Mouse (Mus musculus): ENCODE measurements around the gene Ctnnd2. TPM values are rescaled to one million over a fixed set of nuclear protein-coding genes. Genes with fewer than 3 reads are reported as not detected.
A peak's percentile ranks its signal among the peaks of the same experiment; 100 is the strongest.
"Not testable (repeated sequence)": the region's sequence is repeated elsewhere in the genome, so short reads cannot be mapped to it uniquely, and the experiment has no call there.

Gene Ctnnd2
- 100 to 1,000 TPM; 267 to 288 TPM for total RNA-seq (2021)
- long read RNA-seq, full-length matches to known transcripts = 40 of 112 reads
- long read RNA-seq, partial matches to known transcripts = 52 of 112 reads
- long read RNA-seq, other reads (novel, unspliced or antisense) = 20 of 112 reads

DNA sequence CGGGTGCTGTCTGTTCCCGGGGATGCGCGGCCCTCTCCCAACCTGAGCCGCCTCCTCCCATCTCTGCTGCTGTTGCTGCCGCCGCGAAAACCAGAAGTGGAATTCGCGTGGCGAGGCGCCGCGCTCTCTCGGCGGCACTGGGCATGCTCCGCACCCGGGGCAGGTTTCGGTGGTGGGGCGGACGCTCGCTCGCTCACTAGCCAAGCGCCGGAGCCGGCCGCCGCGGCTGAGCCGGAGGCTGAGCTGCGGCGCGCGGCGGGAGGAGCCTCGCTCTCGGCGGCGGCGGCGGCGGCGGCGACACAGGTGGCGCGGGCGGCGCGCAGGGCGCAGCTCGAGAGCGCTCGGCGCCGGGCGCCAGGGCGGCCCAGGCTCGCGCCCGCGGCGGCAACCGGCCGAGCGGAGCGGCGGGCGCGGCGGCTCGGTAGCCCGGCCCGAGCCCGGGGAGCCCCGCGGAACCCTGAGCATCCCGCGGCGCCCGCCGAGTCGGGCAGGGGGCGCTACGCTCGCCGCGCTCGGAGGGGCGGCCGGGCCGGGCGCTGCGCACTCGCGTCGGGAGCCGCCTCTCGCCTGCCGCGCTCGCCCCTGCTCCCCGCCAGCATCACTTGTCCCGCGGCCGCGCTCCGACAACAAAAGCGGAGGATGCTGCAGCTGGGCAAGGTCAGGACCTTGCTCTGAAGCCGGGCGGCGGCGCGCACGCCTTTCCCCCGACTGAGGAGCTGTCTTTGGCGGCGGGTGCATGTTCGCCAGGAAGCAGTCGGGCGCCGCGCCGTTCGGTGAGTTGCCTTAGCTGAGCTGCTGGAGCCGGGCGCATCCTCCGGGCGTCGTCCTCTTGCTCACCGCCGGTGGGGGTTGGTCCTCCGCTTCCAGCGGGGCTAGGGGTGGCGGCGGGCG is at the start of gene Ctnnd2:
Gene Ctnnd2, plus strand, starts transcription at position 203 of the 891 bp plus-strand sequence.
- peak; percentile 77 to 84 for DNase-seq (ENCODE audit: low spot score in 2 of 2)

DNA sequence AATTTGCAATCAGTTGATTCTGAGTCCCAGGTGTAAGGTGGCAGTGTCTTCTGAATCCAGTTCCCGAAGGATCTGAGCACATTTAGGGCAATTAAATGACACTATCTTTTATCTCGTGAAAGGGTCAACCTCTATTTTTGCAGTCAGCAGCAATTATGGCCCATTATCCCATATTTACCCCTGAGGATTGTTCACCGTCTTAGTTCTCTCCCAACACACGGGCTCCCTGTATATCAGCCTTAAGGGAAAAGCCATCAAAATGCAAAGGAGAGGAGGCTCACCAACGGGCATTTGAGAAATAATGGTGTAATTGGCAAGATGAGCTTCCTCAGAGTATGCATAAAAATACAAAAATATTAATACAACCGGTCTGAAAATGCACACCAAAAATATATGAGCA is 41.7 kb upstream of the Ctnnd2 start:
- no peak for DNase-seq (ENCODE audit: low spot score in 2 of 2)

DNA sequence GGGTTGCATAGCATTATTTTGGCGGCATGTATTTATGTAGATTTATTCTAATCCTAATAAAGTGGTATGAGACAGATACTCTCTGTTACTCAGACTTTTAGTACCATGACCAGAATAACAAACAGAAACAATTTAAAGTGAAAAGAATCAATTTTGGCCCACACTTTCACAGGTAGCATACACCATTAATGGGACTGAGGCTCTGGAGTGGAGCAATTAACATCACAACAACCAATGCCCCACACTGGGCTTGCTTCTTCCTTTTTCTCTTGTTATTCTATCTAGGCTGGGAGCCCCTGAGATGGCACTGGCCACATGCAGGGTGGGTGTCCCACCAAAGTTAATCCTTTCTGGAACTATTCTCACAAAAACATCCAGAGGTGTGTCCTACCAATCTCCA is 32.8 kb upstream of the Ctnnd2 start:
- DNase-seq (ENCODE audit: low spot score in 2 of 2) = not testable (repeated sequence)

DNA sequence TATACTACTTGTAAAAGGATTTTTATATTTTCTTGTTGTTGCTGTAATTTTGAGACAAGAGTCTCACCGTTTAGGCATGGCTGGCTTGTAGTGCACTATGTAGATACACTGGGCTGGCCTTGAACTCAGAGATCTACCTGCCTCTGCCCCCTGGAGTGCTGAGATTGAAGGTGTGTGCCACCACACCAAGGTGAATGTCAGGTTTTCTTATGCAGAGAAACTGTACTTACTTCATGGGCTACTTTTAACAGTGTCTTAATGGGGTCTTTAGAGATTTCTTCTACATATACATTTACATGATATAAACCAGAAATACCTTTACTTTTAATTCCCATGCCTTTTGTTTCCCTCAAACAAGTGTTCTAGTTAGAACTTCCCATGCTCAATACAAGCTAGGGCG is 27.0 kb upstream of the Ctnnd2 start:
- DNase-seq (ENCODE audit: low spot score in 2 of 2) = no peak

DNA sequence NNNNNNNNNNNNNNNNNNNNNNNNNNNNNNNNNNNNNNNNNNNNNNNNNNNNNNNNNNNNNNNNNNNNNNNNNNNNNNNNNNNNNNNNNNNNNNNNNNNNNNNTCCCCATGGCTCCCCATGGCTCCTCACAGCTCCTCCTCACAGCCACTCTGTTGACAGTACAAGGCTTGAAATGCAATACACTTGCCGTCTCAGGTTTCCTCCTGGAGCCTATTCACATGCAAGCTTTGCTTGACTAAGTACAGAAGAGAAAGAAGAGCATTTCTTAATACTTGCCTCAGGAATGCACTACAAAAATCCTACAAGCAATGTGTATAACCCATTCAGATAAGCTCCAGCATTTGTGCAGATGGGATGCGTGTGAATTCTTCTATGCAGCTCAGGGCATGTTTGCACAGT is 20.2 kb upstream of the Ctnnd2 start:
- no peak for DNase-seq (ENCODE audit: low spot score in 2 of 2)

DNA sequence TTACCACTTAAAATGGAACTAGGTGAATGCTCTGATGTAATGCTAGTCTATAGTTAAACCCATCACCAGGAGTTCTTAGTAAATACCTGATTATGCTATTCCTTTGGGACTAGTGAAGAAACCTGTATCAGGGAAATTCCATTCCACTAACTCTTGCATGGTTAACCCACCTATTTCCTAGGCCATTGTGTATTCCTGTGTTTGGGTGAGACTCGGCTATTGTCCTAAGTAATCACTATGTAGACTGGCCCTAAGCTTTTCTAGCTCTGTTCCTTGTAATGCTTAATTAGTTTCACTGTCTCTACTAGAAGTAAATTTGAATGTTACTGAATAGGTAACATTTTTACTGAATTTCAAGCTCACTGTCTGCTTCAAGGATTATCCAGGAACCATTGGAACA is 14.4 kb upstream of the Ctnnd2 start:
- DNase-seq (ENCODE audit: low spot score in 2 of 2) = no peak

DNA sequence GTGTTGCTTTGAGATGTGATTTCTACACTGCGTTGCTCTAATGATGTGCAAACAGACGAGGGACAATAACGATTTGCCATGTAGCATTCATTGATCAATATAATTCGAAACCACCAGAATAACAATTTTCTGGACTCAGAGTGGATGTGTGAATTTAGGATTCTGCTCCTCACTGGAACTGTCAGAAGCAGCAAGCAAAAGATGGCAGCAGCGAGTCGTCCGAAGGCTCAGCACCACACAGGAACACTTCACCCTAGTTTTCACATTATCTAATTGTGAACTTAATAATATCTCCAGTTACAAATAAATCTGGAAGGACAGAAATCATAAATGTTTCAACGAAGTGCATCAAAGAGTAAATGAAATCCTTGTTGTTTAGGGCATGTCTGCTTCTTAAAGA is 2.4 kb upstream of the Ctnnd2 start:
- DNase-seq (ENCODE audit: low spot score in 2 of 2) = peak in 1 of 2 experiments; percentile 49

DNA sequence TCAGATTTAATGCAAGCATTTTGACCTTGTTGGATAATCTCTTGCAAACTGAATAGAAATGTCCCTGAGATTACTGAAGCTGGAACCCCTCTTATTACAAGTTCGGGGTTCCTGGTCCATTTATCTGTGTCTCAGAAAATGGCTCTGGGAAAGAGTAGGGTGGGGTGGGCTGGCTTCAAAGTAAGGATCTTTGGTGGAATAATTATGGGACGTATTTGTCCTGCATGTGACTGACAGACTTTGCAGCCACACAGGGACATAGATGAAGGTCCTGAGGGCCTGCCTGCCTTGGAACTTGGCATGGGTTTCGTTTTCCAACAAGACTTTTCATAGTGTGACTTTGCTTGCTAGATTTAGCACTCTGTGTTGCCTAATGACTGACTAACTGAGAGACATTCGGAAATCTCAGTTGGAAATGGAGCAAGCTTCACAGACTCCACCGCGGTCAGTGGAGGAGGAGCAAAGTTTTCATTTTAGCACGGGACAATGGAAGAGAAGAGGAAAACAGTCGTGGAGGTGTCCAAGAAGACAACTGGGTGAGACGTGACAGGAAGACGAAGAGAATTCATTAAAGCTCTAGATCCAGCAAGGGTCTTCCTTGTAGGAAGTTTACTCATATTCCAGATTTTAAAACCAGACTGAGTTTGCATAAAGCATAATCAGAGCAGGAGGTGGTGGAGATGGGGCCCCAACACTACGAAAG is 749 bp upstream of the Ctnnd2 start:
- DNase-seq (ENCODE audit: low spot score in 2 of 2) = no peak

DNA sequence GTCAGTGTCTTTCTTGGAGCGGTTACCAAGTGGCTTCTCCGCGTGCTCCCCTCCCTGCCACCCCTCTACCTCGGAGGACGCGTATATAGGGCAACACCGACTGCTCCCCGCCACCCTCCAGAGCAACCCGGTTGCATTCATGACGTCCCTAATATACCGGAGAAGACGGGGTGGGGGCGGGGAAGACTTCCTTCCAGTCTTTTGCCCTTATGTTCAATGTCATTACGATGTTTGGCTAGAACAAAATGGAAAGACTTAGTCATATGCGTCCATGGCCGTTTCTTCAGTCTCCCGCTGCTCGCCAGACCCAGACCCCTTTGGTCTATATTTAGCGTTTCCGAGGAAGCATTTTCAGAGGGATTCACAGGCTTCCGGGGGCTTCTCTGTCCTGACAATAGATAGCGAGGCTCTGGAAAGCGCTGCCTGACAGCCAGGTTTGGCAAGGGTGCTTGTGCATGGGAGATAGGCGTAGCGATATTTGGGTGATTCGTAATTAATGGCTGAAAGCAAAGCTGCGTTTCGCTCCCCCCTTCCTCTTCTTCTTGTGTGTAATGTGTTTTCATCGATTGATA is 1.1 kb downstream of the Ctnnd2 start:
- DNase-seq (ENCODE audit: low spot score in 2 of 2) = peak; percentile 45 to 55

DNA sequence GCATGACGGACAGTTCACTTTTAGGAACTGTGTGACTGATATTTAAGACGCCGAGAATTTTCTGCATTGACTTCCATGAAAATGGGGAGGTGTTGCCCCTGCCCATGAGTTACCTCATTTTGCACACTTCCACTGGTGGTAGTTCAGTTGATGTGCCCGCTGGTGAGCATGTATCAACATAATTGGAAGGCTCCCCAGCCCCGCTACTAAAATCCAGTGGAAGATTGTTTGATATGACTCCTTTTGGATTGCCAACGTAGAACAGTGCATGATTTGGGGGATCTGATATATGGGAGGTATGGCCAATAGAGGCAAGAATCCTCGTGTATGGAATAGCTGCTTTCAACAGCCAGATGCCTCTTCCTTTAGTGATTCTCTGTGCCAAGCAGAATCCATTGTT is 1.9 kb downstream of the Ctnnd2 start:
- peak; percentile 27 to 28 for DNase-seq (ENCODE audit: low spot score in 2 of 2)

DNA sequence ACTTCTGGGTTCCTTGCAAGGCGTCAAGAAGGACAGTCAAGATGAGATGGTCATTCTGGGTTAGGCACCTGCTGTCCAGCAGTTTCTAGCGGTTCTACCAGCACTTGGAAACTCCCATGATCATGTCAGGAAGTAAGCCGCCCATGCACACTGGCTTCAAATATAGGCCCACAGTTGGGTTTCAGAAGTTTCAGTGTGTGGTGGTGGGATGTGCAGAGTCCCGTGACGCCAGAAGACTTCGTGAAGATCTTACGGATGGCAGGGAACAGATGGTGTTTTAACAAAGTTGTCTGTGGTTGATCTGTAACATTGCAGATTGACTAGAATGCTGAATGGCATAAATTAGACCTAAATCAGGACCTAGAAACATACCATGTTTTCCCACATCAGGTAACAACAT is 11.6 kb downstream of the Ctnnd2 start:
- DNase-seq (ENCODE audit: low spot score in 2 of 2) = no peak

DNA sequence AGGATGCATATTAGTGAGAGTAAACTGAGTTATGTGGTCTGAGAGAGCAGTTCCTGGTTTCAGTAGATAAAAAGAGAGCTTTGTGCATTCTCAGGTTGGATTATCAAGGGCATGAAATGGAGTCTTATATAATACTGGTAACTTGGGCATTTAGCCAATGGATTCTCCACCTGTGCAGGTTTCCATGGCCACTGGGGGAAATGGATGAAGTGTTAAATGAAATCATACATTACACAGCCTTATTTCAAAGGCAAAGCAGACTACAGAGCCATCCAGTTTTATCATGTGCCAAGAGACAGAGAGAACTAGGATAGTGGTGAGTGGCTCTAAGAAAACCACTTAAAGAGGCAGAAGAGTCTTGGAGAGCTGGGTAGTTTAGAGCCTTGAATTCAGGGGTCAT is 18.5 kb downstream of the Ctnnd2 start:
- DNase-seq (ENCODE audit: low spot score in 2 of 2) = no peak

DNA sequence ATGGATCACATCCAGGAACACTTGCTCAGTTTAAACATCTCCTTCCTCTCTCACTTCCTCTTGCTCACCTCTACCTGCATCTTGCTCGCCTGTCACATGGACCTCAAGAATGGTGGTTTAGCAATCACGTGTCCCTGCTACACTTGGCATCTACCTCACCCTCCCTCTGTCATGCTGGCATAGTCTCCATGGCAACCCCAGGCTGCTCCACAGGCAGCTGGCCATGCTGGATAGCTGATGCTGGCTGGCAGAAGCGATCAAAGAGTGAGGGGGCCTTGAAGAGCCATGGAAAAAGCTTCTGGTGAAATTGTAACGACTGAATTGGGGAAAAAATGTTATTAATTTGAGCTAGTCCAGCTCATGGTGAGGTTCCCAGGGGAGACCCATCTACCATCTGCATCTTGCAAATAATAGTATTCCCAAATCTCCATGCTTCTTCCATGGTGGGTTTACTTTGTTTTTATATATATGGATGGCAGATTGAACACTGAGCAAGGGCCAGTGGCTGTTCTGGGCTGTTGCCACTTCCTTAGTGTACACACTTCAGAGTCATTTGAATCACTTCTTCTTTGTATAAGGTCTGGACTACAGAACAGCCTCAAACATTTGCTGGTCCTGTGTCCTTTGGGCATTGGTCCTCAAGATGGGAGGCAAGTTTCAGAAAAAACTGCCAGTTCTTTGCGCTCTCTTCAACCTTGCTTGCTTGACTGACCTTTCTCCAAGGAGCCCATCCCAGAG is 19.7 kb downstream of the Ctnnd2 start:
- peak; percentile 75 to 81 for DNase-seq (ENCODE audit: low spot score in 2 of 2)

DNA sequence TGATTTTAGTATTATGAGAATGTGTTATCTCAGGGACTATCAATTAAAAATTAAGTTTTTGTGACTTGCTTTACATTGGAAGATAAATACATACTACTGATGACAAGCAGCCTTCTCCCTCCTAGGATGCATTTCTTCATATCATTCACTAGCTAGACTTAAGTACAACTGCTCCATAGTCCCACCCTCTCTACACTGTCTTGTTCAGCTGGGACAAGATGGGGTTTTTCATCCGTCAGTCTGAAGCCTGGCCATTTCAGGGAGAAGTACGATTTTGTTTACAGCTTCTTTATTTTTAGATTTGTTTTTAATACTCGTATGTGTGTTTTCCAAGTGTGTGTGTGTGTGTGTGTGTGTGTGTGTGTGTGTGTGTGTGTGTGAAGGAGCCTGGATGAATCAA is 26.0 kb downstream of the Ctnnd2 start:
- no peak for DNase-seq (ENCODE audit: low spot score in 2 of 2)

DNA sequence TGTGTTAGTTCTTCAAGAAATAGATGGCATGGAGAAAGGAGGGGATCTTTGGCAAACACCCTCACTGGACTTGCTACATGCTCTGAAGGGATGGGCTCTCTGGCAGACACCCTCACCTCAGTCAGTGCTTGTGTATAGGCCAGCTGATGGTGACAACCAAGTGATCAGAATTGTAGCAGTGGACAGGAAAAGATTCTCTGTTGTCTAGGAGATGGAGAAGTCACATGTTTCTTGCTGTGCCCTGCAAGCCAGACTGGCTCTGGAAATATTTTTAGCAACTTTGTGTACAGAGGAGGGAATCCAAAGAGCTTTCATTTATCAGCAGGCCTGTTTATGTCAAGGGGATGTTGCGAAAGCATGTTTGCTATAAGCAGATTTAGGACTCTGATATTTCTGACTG is 27.4 kb downstream of the Ctnnd2 start:
- DNase-seq (ENCODE audit: low spot score in 2 of 2) = no peak

DNA sequence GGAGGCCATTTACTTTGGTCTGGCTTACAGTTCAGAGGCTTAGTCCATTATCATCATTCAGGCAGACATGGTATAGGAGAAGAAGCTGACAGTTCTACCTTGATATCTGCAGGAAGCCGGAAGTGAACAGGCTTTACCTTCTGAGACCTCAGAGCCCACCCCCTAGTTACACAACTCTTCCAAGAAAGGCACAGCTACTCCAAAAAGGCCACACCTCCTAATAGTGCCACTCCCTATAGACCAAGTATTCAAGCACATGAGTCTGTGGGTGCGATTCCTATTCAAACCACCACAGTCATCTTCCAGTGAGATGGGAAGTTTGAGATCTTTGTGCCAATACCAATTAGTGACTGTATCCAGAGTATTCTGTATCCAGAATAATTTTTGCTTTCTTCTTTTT is 28.8 kb downstream of the Ctnnd2 start:
- DNase-seq (ENCODE audit: low spot score in 2 of 2) = no peak

DNA sequence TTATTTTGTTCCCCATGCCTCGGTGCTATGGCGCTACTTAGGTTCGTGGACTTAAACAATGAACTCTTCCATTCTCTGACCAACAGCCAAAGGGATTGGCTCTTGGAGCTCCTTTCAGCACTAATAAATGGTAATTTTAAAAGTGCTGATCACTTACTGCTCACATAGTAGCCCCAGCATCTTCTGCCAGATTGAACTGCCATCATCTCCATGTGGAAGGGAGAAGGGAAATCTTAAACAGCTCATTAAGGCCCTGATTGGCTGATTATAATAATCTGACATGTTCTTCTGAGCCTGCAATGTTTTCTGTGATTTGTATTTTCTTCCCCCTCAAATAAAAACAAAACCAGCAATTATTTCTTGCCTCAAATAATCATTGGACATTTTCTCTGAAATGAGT is 29.2 kb downstream of the Ctnnd2 start:
- DNase-seq (ENCODE audit: low spot score in 2 of 2) = no peak

DNA sequence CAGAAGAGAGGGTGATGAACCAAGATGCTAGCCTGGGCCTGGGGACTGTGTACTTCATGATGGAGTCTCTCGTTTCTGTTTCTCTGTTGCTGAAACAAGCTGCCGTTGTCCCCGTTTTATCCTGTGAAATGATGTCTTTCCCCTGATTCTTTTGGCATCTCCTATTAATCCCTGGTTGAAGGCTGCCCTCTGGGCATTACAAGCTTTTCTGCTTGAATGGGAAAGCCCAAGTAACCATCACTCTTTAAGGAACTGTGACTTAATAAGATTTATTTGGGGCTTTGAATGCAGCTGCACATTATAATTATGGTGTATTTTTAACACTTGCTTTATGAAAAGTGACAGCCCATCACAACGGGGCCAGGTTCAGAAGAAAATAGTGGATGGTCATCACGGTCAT is 40.4 kb downstream of the Ctnnd2 start:
- DNase-seq (ENCODE audit: low spot score in 2 of 2) = no peak

DNA sequence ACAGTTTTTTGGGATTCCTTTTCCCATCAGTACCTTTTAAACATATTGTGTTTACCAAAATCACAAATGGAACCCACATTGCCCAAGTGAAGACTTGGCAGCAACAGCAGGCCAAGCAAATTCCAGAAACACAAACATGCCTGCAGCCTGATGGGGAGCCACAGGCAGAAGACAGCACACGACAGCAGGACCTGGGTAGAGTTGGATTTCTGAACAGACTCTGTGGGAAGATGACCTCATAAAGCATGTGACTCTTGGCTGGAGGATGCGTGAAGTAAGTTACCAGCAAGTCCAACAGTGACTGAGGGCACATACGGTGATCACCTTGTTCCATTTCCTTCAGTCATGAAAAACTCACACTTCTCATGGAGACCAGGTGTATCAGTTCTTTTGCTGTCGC is 43.5 kb downstream of the Ctnnd2 start:
- peak in 1 of 2 experiments; percentile 24 for DNase-seq (ENCODE audit: low spot score in 2 of 2)

DNA sequence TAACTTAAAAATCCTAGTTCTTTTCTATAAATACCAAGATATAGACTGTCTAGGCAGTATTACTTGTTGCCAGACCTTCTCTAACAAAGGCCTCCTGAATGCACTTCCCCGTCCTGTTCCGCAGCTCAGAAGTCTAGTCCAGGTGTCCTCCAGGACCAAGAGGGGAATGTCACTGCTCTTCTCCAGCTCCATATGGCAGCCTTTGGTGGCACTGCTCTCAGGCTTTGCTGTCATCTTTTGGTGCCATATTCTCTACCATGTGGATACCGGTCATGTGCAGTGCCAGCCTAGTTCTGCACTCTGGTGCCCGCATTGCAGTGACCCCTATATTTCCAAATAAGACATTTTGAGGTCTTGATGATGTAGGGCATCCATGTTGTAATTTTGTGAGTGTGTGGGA is 56.7 kb downstream of the Ctnnd2 start:
- no peak for DNase-seq (ENCODE audit: low spot score in 2 of 2)
